Mouse (Mus musculus) CH12.LX (cell line): ENCODE results near the gene Inpp5b.

Source experiments
- CTCF ChIP-seq, 2 experiments: IDR thresholded peaks in 1 of 2; conservative IDR thresholded peaks in 1 of 2; 2 replicates each; pipeline ENCODE4 v1.5.1; 2011 to 2012; ENCODE audit warnings: low read depth in 2 of 2, low read length in 2 of 2, improper control_type of control experiment in 1 of 2, inconsistent platforms in 1 of 2, mild to moderate bottlenecking in 1 of 2, moderate library complexity in 1 of 2
- ZKSCAN1 ChIP-seq: IDR thresholded peaks from 2 replicates; pipeline ENCODE4 v1.6.1; 2012; ENCODE audit warnings: low read depth, inconsistent platforms, low read length, improper control_type of control experiment, borderline replicate concordance

GRCm38 (mm10) chr4:124751300-124752250 lies 9.9 kb downstream of the Inpp5b start:
- TF ChIP-seq CTCF (conservative IDR thresholded peaks at IDR 0.05 in 1 of 2, IDR thresholded peaks at IDR 0.05 in 1 of 2; ENCODE audit: low read depth in 2 of 2, low read length in 2 of 2), result no peak
- TF ChIP-seq ZKSCAN1, result no peak
